ENCODE assay signal across 26 mouse cellular contexts in the genomic region with DNA sequence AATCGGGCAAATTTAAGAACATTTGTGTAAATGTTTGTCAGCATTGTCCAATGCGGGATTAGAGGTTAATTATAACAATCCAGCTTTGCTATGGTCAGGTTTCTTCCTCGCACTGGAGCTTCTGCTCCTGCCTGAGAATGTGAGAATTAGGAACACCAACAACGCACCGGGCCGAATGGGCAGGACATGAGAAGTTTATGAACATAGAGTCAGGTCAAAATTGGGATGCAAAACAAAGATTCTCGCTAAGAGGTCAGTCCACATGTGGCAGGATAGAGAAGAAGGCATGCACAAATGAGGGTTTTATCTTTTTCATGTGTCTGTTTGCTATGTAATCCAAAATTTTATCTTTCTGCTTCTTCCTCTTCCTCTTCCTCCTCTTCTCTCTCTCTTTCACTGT.
DNase-seq lines count a peak whose midpoint lies in the region; ATAC-seq and TF ChIP-seq lines count a peak whose summit lies in the region.
"Had no signal": no experiment of that assay in that cellular context is flagged by ENCODE, and none has a peak within 500 bp of the region (broad histone marks: within the 10 kb centered on the region; RNA-seq: fewer than 3 reads in every experiment).

No protein-coding gene starts in this region.

- no peak overlapping the region for H3K4me2 ChIP-seq in forebrain, embryonic 16.5 days (ENCODE audit: low read length)
- H3K4me2 ChIP-seq in hindbrain, embryonic 11.5 days (replicated peaks; ENCODE audit: low read depth, low read length): no peak overlapping the region
- no peak overlapping the region for H3K4me2 ChIP-seq in hindbrain, postnatal 0 days (ENCODE audit: low read depth, low read length)
- H3K4me2 ChIP-seq in hindbrain, embryonic 16.5 days (ENCODE audit: low read length): no peak overlapping the region
- no peak overlapping the region for H3K4me2 ChIP-seq in midbrain, embryonic 16.5 days (ENCODE audit: low read length)
- H3K4me2 ChIP-seq: embryonic facial prominence, embryonic 15.5 days; limb, embryonic 13.5 days; liver, embryonic 13.5 days had no signal

- no peak overlapping the region for H3K9ac ChIP-seq in forebrain, embryonic 16.5 days (replicated peaks; ENCODE audit: low read depth, low read length)
- no peak overlapping the region for H3K9ac ChIP-seq in hindbrain, embryonic 11.5 days (ENCODE audit: low read depth, low read length)
- H3K9ac ChIP-seq in hindbrain, postnatal 0 days (replicated peaks; ENCODE audit: low read length): no peak overlapping the region
- H3K9ac ChIP-seq in hindbrain, embryonic 16.5 days (ENCODE audit: low read depth, low read length): no peak overlapping the region
- no peak overlapping the region for H3K9ac ChIP-seq in midbrain, embryonic 16.5 days (ENCODE audit: low read depth, low read length)
- H3K9ac ChIP-seq: embryonic facial prominence, embryonic 15.5 days; limb, embryonic 13.5 days; liver, embryonic 13.5 days; lung, embryonic 14.5 days; neural tube, embryonic 12.5 days had no signal

- DNase-seq in forebrain, embryonic 10.5 days (ENCODE audit: extremely low spot score, low spot score): peak; percentile 18
- peak; percentile 44 for DNase-seq in hindbrain, embryonic 11.5 days (ENCODE audit: low spot score)
- DNase-seq in hindbrain, postnatal 0 days (ENCODE audit: low spot score): no peak
- no peak for DNase-seq in layer of hippocampus, postnatal 14 days (ENCODE audit: low spot score in 2 of 2)
- DNase-seq in left cerebral cortex, postnatal 4 days: no peak
- DNase-seq: adrenal gland, postnatal 10 days; cerebellum, adult 9-11 months; gastrocnemius, postnatal 14 days; heart, postnatal 10 days; kidney, adult 8-10 months; kidney, postnatal 25 days; liver, embryonic 13.5 days; lung, embryonic 14.5 days; lung, postnatal 36 days; right cerebral cortex, postnatal 14 days; spleen, adult 18-20 months; thymus, adult 18-20 months had no signal

- H3K4me1 ChIP-seq in forebrain, embryonic 10.5 days: peaks cover 33% of the 10 kb centered on the region
- H3K4me1 ChIP-seq in forebrain, embryonic 16.5 days (replicated peaks; ENCODE audit: control insufficient read depth, insufficient read depth, low read length): peaks cover 10% of the 10 kb centered on the region
- H3K4me1 ChIP-seq in hindbrain, embryonic 11.5 days (replicated peaks; ENCODE audit: control insufficient read depth, insufficient read depth, low read length): no peaks in the 10 kb centered on the region; the same call in 1 of the 2 replicates
- 0 out of 2 replicates have a peak, but pooled peaks cover 5% of the 10 kb centered on the region for H3K4me1 ChIP-seq in hindbrain, postnatal 0 days (ENCODE audit: insufficient read depth, low read length)
- peaks cover 14% of the 10 kb centered on the region for H3K4me1 ChIP-seq in hindbrain, embryonic 16.5 days (ENCODE audit: control insufficient read depth, insufficient read depth, low read depth, low read length)
- H3K4me1 ChIP-seq in midbrain, embryonic 16.5 days (ENCODE audit: control insufficient read depth, insufficient read depth, low read length): peaks cover 19% of the 10 kb centered on the region
- H3K4me1 ChIP-seq: liver, embryonic 13.5 days had no signal

- peak overlapping the region; percentile 83 for H3K27ac ChIP-seq in forebrain, embryonic 10.5 days
- H3K27ac ChIP-seq in forebrain, embryonic 16.5 days (ENCODE audit: low read length): no peak overlapping the region
- peak overlapping the region; percentile 60 for H3K27ac ChIP-seq in hindbrain, embryonic 11.5 days (ENCODE audit: low read depth, low read length)
- no peak overlapping the region; the same call in 1 of the 2 replicates for H3K27ac ChIP-seq in hindbrain, postnatal 0 days
- H3K27ac ChIP-seq in hindbrain, embryonic 16.5 days (ENCODE audit: low read depth, low read length): peak overlapping the region; percentile 9; the same call in 1 of the 2 replicates
- peak overlapping the region; percentile 13; the same call in 1 of the 2 replicates for H3K27ac ChIP-seq in midbrain, embryonic 16.5 days (ENCODE audit: low read length)
- H3K27ac ChIP-seq: embryonic facial prominence, embryonic 15.5 days; limb, embryonic 13.5 days; liver, embryonic 13.5 days had no signal

- H3K9me3 ChIP-seq in forebrain, embryonic 10.5 days: no peaks in the 10 kb centered on the region
- H3K9me3 ChIP-seq in forebrain, embryonic 16.5 days (ENCODE audit: control insufficient read depth, low read length): no peaks in the 10 kb centered on the region
- no peaks in the 10 kb centered on the region for H3K9me3 ChIP-seq in hindbrain, embryonic 11.5 days (ENCODE audit: control insufficient read depth, low read length)
- H3K9me3 ChIP-seq in hindbrain, postnatal 0 days (ENCODE audit: low read length): no peaks in the 10 kb centered on the region
- H3K9me3 ChIP-seq in hindbrain, embryonic 16.5 days (ENCODE audit: control insufficient read depth, low read length): no peaks in the 10 kb centered on the region
- no peaks in the 10 kb centered on the region for H3K9me3 ChIP-seq in midbrain, embryonic 16.5 days (replicated peaks; ENCODE audit: control insufficient read depth, low read length, poor library complexity, severe bottlenecking)
- H3K9me3 ChIP-seq: embryonic facial prominence, embryonic 15.5 days; limb, embryonic 13.5 days; liver, embryonic 13.5 days; neural tube, embryonic 12.5 days had no signal

- WGBS in forebrain, embryonic 10.5 days: 72% methylated on average over 7 of the region's 7 CpGs
- WGBS in forebrain, embryonic 16.5 days: 50% methylated on average over 7 of the region's 7 CpGs
- 37% methylated on average over 7 of the region's 7 CpGs for WGBS in hindbrain, embryonic 11.5 days
- WGBS in hindbrain, postnatal 0 days: 33% methylated on average over 7 of the region's 7 CpGs
- WGBS in hindbrain, embryonic 16.5 days: 27% methylated on average over 7 of the region's 7 CpGs
- WGBS in midbrain, embryonic 16.5 days: 25% methylated on average over 7 of the region's 7 CpGs

- no peak for TF ChIP-seq CTCF in hindbrain, postnatal 0 days (IDR thresholded peaks at IDR 0.05; ENCODE audit: low read depth)

- intact Hi-C loops in left cerebral cortex, postnatal 4 days (cut with DNase I): no loop called here

- H3K27me3 ChIP-seq in forebrain, embryonic 10.5 days (ENCODE audit: poor library complexity, severe bottlenecking): 0 out of 2 replicates have a peak, but pooled peaks cover 5% of the 10 kb centered on the region
- no peaks in the 10 kb centered on the region for H3K27me3 ChIP-seq in forebrain, embryonic 16.5 days (replicated peaks; ENCODE audit: control insufficient read depth, insufficient read depth, low read length)
- H3K27me3 ChIP-seq in hindbrain, embryonic 11.5 days (ENCODE audit: control insufficient read depth, insufficient read depth, low read length): no peaks in the 10 kb centered on the region
- no peaks in the 10 kb centered on the region for H3K27me3 ChIP-seq in hindbrain, postnatal 0 days (ENCODE audit: insufficient read depth, low read length)
- H3K27me3 ChIP-seq in hindbrain, embryonic 16.5 days (replicated peaks; ENCODE audit: control insufficient read depth, insufficient read depth, low read length): no peaks in the 10 kb centered on the region; the same call in 1 of the 2 replicates
- H3K27me3 ChIP-seq in midbrain, embryonic 16.5 days (ENCODE audit: control insufficient read depth, insufficient read depth, low read depth, low read length): no peaks in the 10 kb centered on the region
- H3K27me3 ChIP-seq: embryonic facial prominence, embryonic 15.5 days; limb, embryonic 13.5 days; liver, embryonic 13.5 days; neural tube, embryonic 12.5 days had no signal

- no peak overlapping the region for H3K4me3 ChIP-seq in forebrain, embryonic 10.5 days
- no peak overlapping the region for H3K4me3 ChIP-seq in forebrain, embryonic 16.5 days (replicated peaks; ENCODE audit: low read length)
- no peak overlapping the region for H3K4me3 ChIP-seq in hindbrain, embryonic 11.5 days (ENCODE audit: low read depth, low read length)
- no peak overlapping the region for H3K4me3 ChIP-seq in hindbrain, postnatal 0 days (ENCODE audit: low read length)
- no peak overlapping the region for H3K4me3 ChIP-seq in hindbrain, embryonic 16.5 days (ENCODE audit: low read length)
- no peak overlapping the region for H3K4me3 ChIP-seq in midbrain, embryonic 16.5 days (ENCODE audit: low read depth, low read length)
- H3K4me3 ChIP-seq: embryonic facial prominence, embryonic 15.5 days; limb, embryonic 13.5 days; liver, embryonic 13.5 days; neural tube, embryonic 12.5 days had no signal

- H3K36me3 ChIP-seq in forebrain, embryonic 10.5 days (replicated peaks): no peaks in the 10 kb centered on the region
- no peaks in the 10 kb centered on the region for H3K36me3 ChIP-seq in forebrain, embryonic 16.5 days (ENCODE audit: control insufficient read depth, insufficient read depth)
- H3K36me3 ChIP-seq in hindbrain, embryonic 11.5 days (ENCODE audit: control insufficient read depth, insufficient read depth, low read length): no peaks in the 10 kb centered on the region
- H3K36me3 ChIP-seq in hindbrain, postnatal 0 days (ENCODE audit: insufficient read depth, low read length): no peaks in the 10 kb centered on the region
- no peaks in the 10 kb centered on the region for H3K36me3 ChIP-seq in hindbrain, embryonic 16.5 days (ENCODE audit: control insufficient read depth, insufficient read depth, low read length)
- no peaks in the 10 kb centered on the region for H3K36me3 ChIP-seq in midbrain, embryonic 16.5 days (ENCODE audit: control insufficient read depth, insufficient read depth, low read length)
- H3K36me3 ChIP-seq: embryonic facial prominence, embryonic 15.5 days; G1E; limb, embryonic 13.5 days; liver, embryonic 13.5 days; neural tube, embryonic 12.5 days had no signal

- ATAC-seq in forebrain, embryonic 16.5 days: no peak
- no peak for ATAC-seq in hindbrain, embryonic 11.5 days (ENCODE audit: low FRiP score)
- ATAC-seq in hindbrain, postnatal 0 days: no peak
- ATAC-seq in hindbrain, embryonic 16.5 days: no peak
- no peak for ATAC-seq in midbrain, embryonic 16.5 days
- ATAC-seq: activated CD4-positive, CD25-positive, alpha-beta regulatory T cell, adult 4 months; inflammation-experienced regulatory T-cells, adult 6 months had no signal

Comparison
In these comparisons a context has a peak if more than half of its experiments do, and no peak if none do; other contexts are left out.
1. DNase-seq: peak in forebrain, embryonic 10.5 days (single experiment) and hindbrain, embryonic 11.5 days (single experiment); none in hindbrain, postnatal 0 days (single experiment), layer of hippocampus, postnatal 14 days (0 of 2) and left cerebral cortex, postnatal 4 days (single experiment).
2. H3K27ac ChIP-seq: peak in forebrain, embryonic 10.5 days (single experiment), hindbrain, embryonic 11.5 days (single experiment), hindbrain, embryonic 16.5 days (single experiment) and midbrain, embryonic 16.5 days (single experiment); none in forebrain, embryonic 16.5 days (single experiment) and hindbrain, postnatal 0 days (single experiment).